Mouse (Mus musculus) limb, embryonic 14.5 days (tissue): ENCODE results near the gene Tnrc6b. TPM values are rescaled to one million over a fixed set of nuclear protein-coding genes. Genes with fewer than 3 reads are reported as not detected.

Experiments
- ATAC-seq: fragments of 200-750 bp; cut with Nextera tagmentation; 2 replicates; pipeline ENCODE4 v1.8.0; 2017; ENCODE audit warnings: low read depth, moderate number of reproducible peaks, moderate TSS enrichment; ENCODE audit not compliant: low FRiP score
- DNase-seq: peaks from one replicate; pipeline ENCODE4 v3.0.0-alpha.2; 2015; ENCODE audit warnings: low spot score
- H3K27ac ChIP-seq: fragments of 300-500 bp; sonication (generic); replicated peaks from 2 replicates; pipeline ENCODE4 v1.5.1; 2014; ENCODE audit warnings: low read depth, mild to moderate bottlenecking, low read length, moderate library complexity, mixed read lengths
- H3K27me3 ChIP-seq: fragments of 300-500 bp; sonication (generic); 2 replicates; pipeline ENCODE4 v1.6.1; 2014; ENCODE audit warnings: low read length, mixed read lengths; ENCODE audit not compliant: control insufficient read depth, insufficient read depth
- H3K36me3 ChIP-seq: fragments of 300-500 bp; sonication (generic); 2 replicates; pipeline ENCODE4 v1.6.1; 2014; ENCODE audit warnings: mild to moderate bottlenecking, low read length, moderate library complexity, mixed read lengths; ENCODE audit not compliant: control insufficient read depth, insufficient read depth
- H3K4me1 ChIP-seq: fragments of 300-500 bp; sonication (generic); 2 replicates; pipeline ENCODE4 v1.6.1; 2014; ENCODE audit warnings: antibody characterized with exemption, low read length, mixed read lengths; ENCODE audit not compliant: control insufficient read depth, insufficient read depth
- H3K4me2 ChIP-seq: fragments of 300-500 bp; sonication (generic); replicated peaks from 2 replicates; pipeline ENCODE4 v1.6.1; 2014; ENCODE audit warnings: low read depth, mild to moderate bottlenecking, low read length, moderate library complexity; ENCODE audit not compliant: severe bottlenecking
- H3K4me3 ChIP-seq: fragments of 300-500 bp; sonication (generic); replicated peaks from 2 replicates; pipeline ENCODE4 v1.5.1; 2014; ENCODE audit warnings: low read length
- H3K9ac ChIP-seq: fragments of 300-500 bp; sonication (generic); 2 replicates; pipeline ENCODE4 v1.6.1; 2014; ENCODE audit warnings: mild to moderate bottlenecking, low read depth, low read length, moderate library complexity; ENCODE audit not compliant: severe bottlenecking
- H3K9me3 ChIP-seq: fragments of 300-500 bp; sonication (generic); 2 replicates; pipeline ENCODE4 v1.6.1; 2016; ENCODE audit warnings: low read length; ENCODE audit not compliant: control insufficient read depth
- POLR2A ChIP-seq: fragments of 200-500 bp; IDR thresholded peaks from 2 replicates; pipeline ENCODE4 v1.8.0; 2012; ENCODE audit warnings: inconsistent platforms, mild to moderate bottlenecking, moderate library complexity, borderline replicate concordance; ENCODE audit not compliant: insufficient read depth, insufficient read length; ENCODE audit errors: extremely low read depth
- WGBS: fragments of 180-500 bp; shearing (Covaris S2); extraction: QIAGEN DNeasy Blood & Tissue Kit; methylation state at CpG from one replicate; pipeline ENCODE4 v1.1.7; 2014; 5-methylcytosine and 5-hydroxymethylcytosine counted together
- polyA plus RNA-seq, 2 experiments: library from polyadenylated mRNA; depleted of rRNA in 1 of 2; stranded (reverse) in 1 of 2; unstranded in 1 of 2; fragments of >200 nt; fragmentation: Nextera tagmentation in 1 of 2; extraction: Ambion mirVana in 1 of 2; gene quantifications; 2 replicates each; pipeline versions ENCODE4 v1.2.1 to v1.2.3; 2012 to 2014

The Tnrc6b gene
- polyA plus RNA-seq, 2 experiments = 12.5 to 15.8 TPM

DNA sequence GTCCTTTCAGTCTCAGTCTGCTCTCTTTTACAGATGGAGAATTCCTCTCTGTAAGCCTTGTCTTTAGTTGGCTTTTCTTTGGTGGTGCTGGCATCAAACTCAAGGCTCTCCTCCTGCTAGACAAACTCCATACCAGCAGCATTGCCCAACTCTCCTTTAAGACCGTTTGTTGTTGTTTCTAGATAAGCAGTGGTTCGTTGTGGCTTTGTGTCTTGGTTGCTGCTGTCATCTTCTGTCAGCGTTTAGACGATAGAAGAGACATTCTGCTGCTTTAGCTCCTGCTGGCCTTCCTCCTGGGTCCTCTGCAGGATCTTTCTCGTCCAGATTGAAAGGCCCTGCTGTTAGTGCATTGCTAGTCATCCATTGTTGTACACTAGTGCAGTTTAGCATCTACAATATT lies 37.9 kb downstream of the Tnrc6b start:
- Histone ChIP-seq H3K4me3 (no peak overlapping the region), H3K4me2 (no peak overlapping the region), H3K27me3 (no peaks in the 10 kb centered on the region), H3K9me3 (no peaks in the 10 kb centered on the region), H3K27ac (no peak overlapping the region), H3K4me1 (no peaks in the 10 kb centered on the region), H3K36me3 (0 out of 2 replicates have a peak, but pooled peaks cover 3% of the 10 kb centered on the region), H3K9ac (no peak overlapping the region)
- 67% methylated on average over 5 of the region's 5 CpGs for WGBS
- DNase-seq (no peak), ATAC-seq (no peak)
- no peak for TF ChIP-seq POLR2A

DNA sequence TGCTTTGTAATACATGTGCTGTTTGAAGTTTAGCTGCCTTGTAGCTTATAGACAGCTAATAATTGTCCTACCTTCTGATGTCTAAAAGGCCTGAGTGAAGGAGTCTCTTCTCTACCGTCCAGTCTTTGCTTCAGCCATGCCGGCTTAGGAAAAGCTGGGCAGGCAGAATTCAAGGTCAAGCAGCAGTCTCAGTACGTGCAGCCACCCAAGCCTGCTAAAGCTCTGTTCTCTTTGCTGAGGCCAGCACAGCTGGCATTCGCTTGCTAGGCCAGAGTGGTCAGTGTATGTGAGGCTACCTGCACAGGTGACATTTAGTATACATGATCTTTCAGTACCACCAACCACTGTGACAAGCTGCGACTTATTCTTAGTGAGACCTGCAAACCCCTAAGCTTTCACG lies 42.2 kb downstream of the Tnrc6b start:
- Histone ChIP-seq H3K9ac (no peak overlapping the region), H3K4me3 (no peak overlapping the region), H3K27me3 (no peaks in the 10 kb centered on the region), H3K36me3 (0 out of 2 replicates have a peak, but pooled peaks cover 3% of the 10 kb centered on the region), H3K4me1 (no peaks in the 10 kb centered on the region), H3K4me2 (no peak overlapping the region), H3K27ac (no peak overlapping the region), H3K9me3 (no peaks in the 10 kb centered on the region)
- no peak for TF ChIP-seq POLR2A
- WGBS = 84% methylated on average over 6 of the region's 6 CpGs
- DNase-seq (no peak), ATAC-seq (no peak)

DNA sequence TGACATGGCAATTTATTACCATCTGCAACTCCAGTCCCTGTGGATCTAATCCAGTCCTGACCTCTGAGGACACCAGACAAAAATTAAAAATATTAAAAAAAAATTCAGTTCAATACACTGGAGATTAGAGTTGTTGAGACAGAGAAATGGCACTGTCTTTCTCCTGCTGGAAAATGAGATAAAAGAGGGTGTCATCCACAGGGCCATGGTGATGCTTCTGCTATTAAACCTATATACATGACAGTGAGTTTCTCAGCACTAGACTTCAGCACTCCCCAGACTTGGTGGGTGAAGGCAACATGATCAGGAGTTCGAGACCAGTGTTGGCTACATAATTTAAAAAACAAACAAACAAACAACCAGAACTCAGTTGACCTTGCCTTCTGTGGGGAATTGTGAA lies 43.0 kb downstream of the Tnrc6b start:
- no peak overlapping the region for H3K4me3 ChIP-seq
- no peak overlapping the region for H3K27ac ChIP-seq
- H3K9ac ChIP-seq = no peak overlapping the region
- no peaks in the 10 kb centered on the region for H3K4me1 ChIP-seq
- 91% methylated on average over 1 of the region's 1 CpGs for WGBS
- DNase-seq (no peak), ATAC-seq (no peak)
- H3K27me3 ChIP-seq = no peaks in the 10 kb centered on the region
- no peak overlapping the region for H3K4me2 ChIP-seq
- no peaks in the 10 kb centered on the region for H3K9me3 ChIP-seq
- 0 out of 2 replicates have a peak, but pooled peaks cover 3% of the 10 kb centered on the region for H3K36me3 ChIP-seq
- TF ChIP-seq POLR2A = no peak

DNA sequence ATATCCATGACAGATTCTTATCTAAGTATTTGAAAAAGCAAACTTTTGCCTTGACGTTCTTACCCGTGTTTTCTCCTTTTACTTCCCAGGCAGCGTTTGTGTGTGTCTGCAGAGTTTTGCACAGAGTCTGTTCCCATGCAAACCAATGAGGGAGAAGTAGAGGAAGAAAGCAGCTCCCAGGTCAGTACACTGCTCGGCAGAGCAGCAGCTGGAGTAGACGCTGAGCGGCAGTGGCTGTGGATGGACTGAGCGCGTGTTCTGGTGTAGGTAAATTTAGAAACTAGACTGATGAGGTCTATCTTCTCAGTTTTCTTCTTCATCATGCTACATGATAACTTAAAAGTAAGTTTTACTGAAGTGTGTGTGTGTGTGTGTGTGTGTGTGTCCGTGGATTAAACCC lies 48.3 kb downstream of the Tnrc6b start:
- DNase-seq (no peak), ATAC-seq (no peak)
- no peak for TF ChIP-seq POLR2A
- Histone ChIP-seq H3K9me3 (no peaks in the 10 kb centered on the region), H3K36me3 (no peaks in the 10 kb centered on the region), H3K27me3 (no peaks in the 10 kb centered on the region), H3K9ac (no peak overlapping the region), H3K4me2 (no peak overlapping the region), H3K4me3 (no peak overlapping the region), H3K4me1 (no peaks in the 10 kb centered on the region), H3K27ac (no peak overlapping the region)
- 88% methylated on average over 9 of the region's 9 CpGs for WGBS

DNA sequence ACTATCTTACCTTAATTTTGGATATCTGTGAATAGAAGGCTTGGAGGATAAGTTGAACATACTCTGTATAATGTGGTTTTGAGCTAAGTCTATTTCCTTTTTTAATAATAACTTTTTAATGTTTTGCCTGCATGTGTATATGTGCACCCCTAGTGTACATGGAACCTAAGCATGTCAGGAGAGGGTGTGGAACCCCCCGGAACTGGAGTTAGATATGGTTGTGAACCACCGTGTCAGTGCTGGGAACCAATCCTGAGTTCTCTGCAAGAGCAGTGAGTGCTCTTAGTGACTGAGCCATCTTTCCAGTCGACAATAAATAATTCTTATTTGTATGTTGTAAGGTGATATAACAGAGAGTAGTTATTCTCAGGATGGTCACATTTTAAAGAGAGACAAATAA lies 49.4 kb downstream of the Tnrc6b start:
- no peak overlapping the region for H3K9ac ChIP-seq
- H3K4me1 ChIP-seq = no peaks in the 10 kb centered on the region
- no peak overlapping the region for H3K27ac ChIP-seq
- ATAC-seq (no peak), DNase-seq (no peak)
- H3K4me2 ChIP-seq = no peak overlapping the region
- TF ChIP-seq POLR2A = no peak
- 83% methylated on average over 3 of the region's 3 CpGs for WGBS
- no peaks in the 10 kb centered on the region for H3K27me3 ChIP-seq
- H3K36me3 ChIP-seq = no peaks in the 10 kb centered on the region
- H3K9me3 ChIP-seq = no peaks in the 10 kb centered on the region
- no peak overlapping the region for H3K4me3 ChIP-seq

DNA sequence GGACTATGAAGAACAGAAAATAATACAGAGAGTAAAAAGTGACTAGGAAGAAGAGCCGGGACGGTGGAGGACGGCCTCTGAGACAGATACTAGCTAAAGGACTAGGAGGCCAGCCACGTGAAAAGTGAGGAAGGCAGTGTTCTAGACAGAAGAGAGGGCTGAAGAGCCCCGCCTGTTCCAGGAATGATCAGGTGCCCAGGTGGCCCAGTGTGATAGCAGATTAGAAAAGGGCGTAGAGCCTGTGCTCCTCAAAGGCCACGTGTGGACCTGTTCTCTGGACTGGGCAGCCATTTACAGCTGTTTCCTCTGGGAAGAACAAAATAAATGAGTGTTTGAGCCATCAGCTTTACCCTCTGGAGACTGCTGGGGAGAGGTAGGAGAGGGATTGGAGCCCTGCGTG lies 49.8 kb downstream of the Tnrc6b start:
- Histone ChIP-seq H3K27ac (no peak overlapping the region), H3K4me3 (no peak overlapping the region), H3K4me2 (no peak overlapping the region), H3K27me3 (no peaks in the 10 kb centered on the region), H3K4me1 (no peaks in the 10 kb centered on the region), H3K9ac (no peak overlapping the region), H3K36me3 (no peaks in the 10 kb centered on the region), H3K9me3 (no peaks in the 10 kb centered on the region)
- no peak for DNase-seq
- TF ChIP-seq POLR2A = no peak
- ATAC-seq = no peak
- WGBS = 74% methylated on average over 8 of the region's 8 CpGs
